Mouse (Mus musculus): Measurements from ENCODE around the gene Polr1d. TPM values are rescaled to one million over a fixed set of nuclear protein-coding genes. Genes with fewer than 3 reads are reported as not detected.

Polr1d gene
- total and polyA plus RNA-seq, 2 experiments, result 18.2 to 48.5 TPM

DNA sequence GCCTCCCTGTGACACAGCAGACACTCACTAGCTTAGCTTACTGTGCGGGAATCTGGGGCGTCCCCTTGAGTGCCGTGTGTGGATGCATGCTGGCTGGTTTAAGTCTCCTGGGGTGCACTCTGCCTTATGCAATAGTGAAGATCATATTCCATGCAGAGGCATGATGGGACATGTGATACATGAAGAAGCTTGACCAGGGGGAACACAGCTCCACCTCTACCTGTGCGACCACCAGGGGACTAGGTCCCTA is 24.6 kb upstream of the Polr1d start:
- Histone ChIP-seq H3K36me3 (ENCODE audit: control insufficient read depth, insufficient read depth, low read length) (no peaks in the 10 kb centered on the region), H3K4me3 (ENCODE audit: insufficient read depth, low read depth, low read length) (no peak overlapping the region), H3K79me2 (ENCODE audit: control insufficient read depth, insufficient read depth, low read length) (peaks cover 54% of the 10 kb centered on the region), H3K27ac (replicated peaks; ENCODE audit: insufficient read depth, low read depth, low read length) (peak overlapping the region; percentile 47), H3K27me3 (ENCODE audit: control insufficient read depth, insufficient read depth, low read length) (no peaks in the 10 kb centered on the region), H3K4me1 (ENCODE audit: control insufficient read depth, insufficient read depth, low read length) (peaks cover 52% of the 10 kb centered on the region), H3K9ac (ENCODE audit: low read depth, low read length) (no peak overlapping the region)
- no peak for DNase-seq (ENCODE audit: extremely low read depth, low read depth, low spot score)
- 66% methylated on average over 4 of the region's 4 CpGs for WGBS
- no peak for TF ChIP-seq POLR2A (IDR thresholded peaks at IDR 0.05; ENCODE audit: extremely low read depth, insufficient read depth, low read length)
- no peak for TF ChIP-seq CTCF (IDR thresholded peaks at IDR 0.05; ENCODE audit: low read depth, low read length)

GRCm38 (mm10) chr5:147053071-147053470 is 23.8 kb upstream of the Polr1d start:
- Histone ChIP-seq H3K9ac (ENCODE audit: low read depth, low read length) (no peak overlapping the region), H3K4me1 (ENCODE audit: control insufficient read depth, insufficient read depth, low read length) (peaks cover 55% of the 10 kb centered on the region), H3K4me3 (ENCODE audit: insufficient read depth, low read depth, low read length) (no peak overlapping the region), H3K27ac (replicated peaks; ENCODE audit: insufficient read depth, low read depth, low read length) (no peak overlapping the region; the same call in 1 of the 2 replicates), H3K79me2 (ENCODE audit: control insufficient read depth, insufficient read depth, low read length) (peaks cover 49% of the 10 kb centered on the region), H3K27me3 (ENCODE audit: control insufficient read depth, insufficient read depth, low read length) (no peaks in the 10 kb centered on the region), H3K36me3 (ENCODE audit: control insufficient read depth, insufficient read depth, low read length) (no peaks in the 10 kb centered on the region)
- 65% methylated on average over 6 of the region's 6 CpGs for WGBS
- no peak for DNase-seq (ENCODE audit: extremely low read depth, low read depth, low spot score)
- no peak for TF ChIP-seq POLR2A (IDR thresholded peaks at IDR 0.05; ENCODE audit: extremely low read depth, insufficient read depth, low read length)
- no peak for TF ChIP-seq CTCF (IDR thresholded peaks at IDR 0.05; ENCODE audit: low read depth, low read length)

GRCm38 (mm10) chr5:147053481-147053880 is 23.4 kb upstream of the Polr1d start:
- WGBS, result 21% methylated on average over 3 of the region's 3 CpGs

GRCm38 (mm10) chr5:147054328-147054727 is 22.5 kb upstream of the Polr1d start:
- TF ChIP-seq POLR2A (IDR thresholded peaks at IDR 0.05; ENCODE audit: extremely low read depth, insufficient read depth, low read length), result no peak
- TF ChIP-seq CTCF (IDR thresholded peaks at IDR 0.05; ENCODE audit: low read depth, low read length), result no peak
- Histone ChIP-seq H3K4me1 (ENCODE audit: control insufficient read depth, insufficient read depth, low read length) (peaks cover 60% of the 10 kb centered on the region), H3K9ac (ENCODE audit: low read depth, low read length) (no peak overlapping the region), H3K27me3 (ENCODE audit: control insufficient read depth, insufficient read depth, low read length) (no peaks in the 10 kb centered on the region), H3K4me3 (ENCODE audit: insufficient read depth, low read depth, low read length) (no peak overlapping the region), H3K36me3 (ENCODE audit: control insufficient read depth, insufficient read depth, low read length) (no peaks in the 10 kb centered on the region), H3K27ac (replicated peaks; ENCODE audit: insufficient read depth, low read depth, low read length) (peak overlapping the region; percentile 34), H3K79me2 (ENCODE audit: control insufficient read depth, insufficient read depth, low read length) (peaks cover 39% of the 10 kb centered on the region; the same call in 1 of the 2 replicates)
- WGBS, result 73% methylated on average over 6 of the region's 6 CpGs
- DNase-seq (ENCODE audit: extremely low read depth, low read depth, low spot score), result no peak

More at GRCm38 (mm10) chr5:147053481-147053880, 23.4 kb upstream of the Polr1d start:
- Histone ChIP-seq H3K9ac (ENCODE audit: low read depth, low read length) (no peak overlapping the region), H3K27ac (replicated peaks; ENCODE audit: insufficient read depth, low read depth, low read length) (peak overlapping the region; percentile 34), H3K79me2 (ENCODE audit: control insufficient read depth, insufficient read depth, low read length) (peaks cover 47% of the 10 kb centered on the region), H3K4me3 (ENCODE audit: insufficient read depth, low read depth, low read length) (no peak overlapping the region), H3K27me3 (ENCODE audit: control insufficient read depth, insufficient read depth, low read length) (no peaks in the 10 kb centered on the region), H3K4me1 (ENCODE audit: control insufficient read depth, insufficient read depth, low read length) (peaks cover 57% of the 10 kb centered on the region), H3K36me3 (ENCODE audit: control insufficient read depth, insufficient read depth, low read length) (no peaks in the 10 kb centered on the region)
- TF ChIP-seq CTCF (IDR thresholded peaks at IDR 0.05; ENCODE audit: low read depth, low read length), result no peak
- TF ChIP-seq POLR2A (IDR thresholded peaks at IDR 0.05; ENCODE audit: extremely low read depth, insufficient read depth, low read length), result no peak
- DNase-seq (ENCODE audit: extremely low read depth, low read depth, low spot score), result peak; percentile 69

- H3K27ac ChIP-seq (replicated peaks; ENCODE audit: insufficient read depth, low read depth, low read length), result no peak overlapping the region
- H3K79me2 ChIP-seq (ENCODE audit: control insufficient read depth, insufficient read depth, low read length), result peaks cover 38% of the 10 kb centered on the region; the same call in 1 of the 2 replicates
- 12% methylated on average over 2 of the region's 2 CpGs for WGBS
- H3K36me3 ChIP-seq (ENCODE audit: control insufficient read depth, insufficient read depth, low read length), result no peaks in the 10 kb centered on the region
- DNase-seq (ENCODE audit: extremely low read depth, low read depth, low spot score), result peak; percentile 84
- no peaks in the 10 kb centered on the region for H3K27me3 ChIP-seq (ENCODE audit: control insufficient read depth, insufficient read depth, low read length)
- TF ChIP-seq CTCF (IDR thresholded peaks at IDR 0.05; ENCODE audit: low read depth, low read length) (no peak), POLR2A (IDR thresholded peaks at IDR 0.05; ENCODE audit: extremely low read depth, insufficient read depth, low read length) (no peak)
- peaks cover 58% of the 10 kb centered on the region for H3K4me1 ChIP-seq (ENCODE audit: control insufficient read depth, insufficient read depth, low read length)
- no peak overlapping the region for H3K9ac ChIP-seq (ENCODE audit: low read depth, low read length)
- no peak overlapping the region for H3K4me3 ChIP-seq (ENCODE audit: insufficient read depth, low read depth, low read length)
Observed at GRCm38 (mm10) chr5:147054747-147055270, 22.0 kb upstream of the Polr1d start.

DNA sequence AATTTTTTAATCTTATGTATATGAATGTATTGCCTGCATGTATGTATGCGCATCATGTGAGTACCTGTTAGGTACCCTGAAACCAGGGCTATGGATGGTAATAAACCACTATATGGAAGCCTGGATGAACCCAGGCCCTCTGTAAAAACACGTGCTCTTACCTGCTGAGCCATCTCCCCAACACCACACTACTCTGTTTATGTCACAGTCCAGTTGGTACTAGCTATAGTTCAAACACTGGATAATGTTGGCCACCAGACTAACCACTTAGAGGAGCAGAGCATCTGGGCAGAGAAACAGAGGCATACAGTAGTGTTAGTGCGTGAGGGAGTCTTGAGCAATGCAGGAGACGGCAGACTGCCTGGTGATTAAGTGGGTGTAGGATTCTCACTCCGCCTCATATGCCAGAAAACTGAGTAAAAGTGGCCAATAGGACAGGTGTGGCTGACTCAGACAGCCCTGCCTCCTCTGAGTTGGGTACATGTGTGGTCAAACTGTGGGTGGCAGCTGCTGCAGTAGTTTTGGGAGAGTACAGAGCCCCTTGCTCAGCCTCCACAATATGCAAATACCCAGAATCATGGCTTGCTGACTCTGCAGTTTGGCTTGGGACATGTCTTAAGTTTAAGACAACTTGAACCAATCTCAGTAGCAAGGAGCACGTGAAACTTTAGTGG is 21.1 kb upstream of the Polr1d start:
- WGBS, result 54% methylated on average over 6 of the region's 6 CpGs
- no peak for DNase-seq (ENCODE audit: extremely low read depth, low read depth, low spot score)
- Histone ChIP-seq H3K27me3 (ENCODE audit: control insufficient read depth, insufficient read depth, low read length) (no peaks in the 10 kb centered on the region), H3K4me1 (ENCODE audit: control insufficient read depth, insufficient read depth, low read length) (peaks cover 57% of the 10 kb centered on the region), H3K4me3 (ENCODE audit: insufficient read depth, low read depth, low read length) (no peak overlapping the region), H3K27ac (replicated peaks; ENCODE audit: insufficient read depth, low read depth, low read length) (peak overlapping the region; percentile 96), H3K79me2 (ENCODE audit: control insufficient read depth, insufficient read depth, low read length) (peaks cover 38% of the 10 kb centered on the region; the same call in 1 of the 2 replicates), H3K36me3 (ENCODE audit: control insufficient read depth, insufficient read depth, low read length) (no peaks in the 10 kb centered on the region), H3K9ac (ENCODE audit: low read depth, low read length) (no peak overlapping the region)
- TF ChIP-seq CTCF (IDR thresholded peaks at IDR 0.05; ENCODE audit: low read depth, low read length), result no peak
- no peak for TF ChIP-seq POLR2A (IDR thresholded peaks at IDR 0.05; ENCODE audit: extremely low read depth, insufficient read depth, low read length)
